Mouse (Mus musculus) heart, adult 9 months (tissue): ENCODE measurements around the gene Eif3g.

Source experiments
- DNase-seq, 2 experiments: peaks; one replicate each; pipeline ENCODE4 v3.0.0; 2022; ENCODE audit warnings: low spot score in 2 of 2

Gene Eif3g

DNA sequence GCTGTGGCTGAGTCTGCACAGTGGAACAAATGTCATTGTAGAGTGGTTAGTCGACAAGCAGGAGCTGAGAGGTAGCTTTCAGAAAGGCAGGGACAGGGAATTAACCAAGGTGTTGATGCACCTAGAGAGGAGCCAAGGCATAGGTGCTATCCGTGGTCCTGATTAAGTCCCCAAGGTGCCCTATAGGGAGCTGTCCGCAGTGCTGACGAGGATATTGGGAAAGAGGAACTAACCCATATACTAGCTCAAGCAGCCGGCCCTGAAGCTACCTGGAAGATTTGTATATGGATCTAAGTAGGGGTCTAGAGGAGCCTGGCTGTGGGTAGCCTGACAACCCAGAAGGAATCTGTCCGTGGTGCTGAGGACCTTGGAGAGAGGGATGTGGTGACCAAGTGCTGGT lies 41.3 kb downstream of the Eif3g start:
- no peak for DNase-seq

DNA sequence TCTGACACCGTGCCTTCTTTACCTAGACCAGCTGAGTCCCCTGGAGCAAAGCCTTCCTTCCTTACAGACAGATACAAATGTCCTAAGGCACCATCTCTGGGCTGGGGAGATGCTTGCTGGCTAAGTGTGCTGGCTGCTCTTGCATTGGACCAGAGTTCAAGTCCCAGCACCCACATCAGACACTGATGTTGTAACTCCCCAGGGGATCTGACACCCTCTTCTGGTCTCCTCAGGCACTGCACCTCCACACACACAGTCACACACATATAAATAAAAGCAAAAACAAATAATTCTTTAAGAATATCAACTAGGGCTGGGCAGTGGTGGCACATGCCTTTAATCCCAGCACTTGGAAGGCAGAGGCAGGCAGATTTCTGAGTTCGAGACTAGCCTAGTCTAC lies 48.2 kb downstream of the Eif3g start:
- DNase-seq = no peak
